Mouse (Mus musculus) intestine, embryonic 16.5 days (tissue): ENCODE data around the gene Mup4. TPM values are rescaled to one million over a fixed set of nuclear protein-coding genes. Genes with fewer than 3 reads are reported as not detected.
"Not testable (repeated sequence)": the region's sequence is repeated elsewhere in the genome, so short reads cannot be mapped to it uniquely, and the experiment has no call there.

Source experiments
- ATAC-seq: fragments of 200-750 bp; cut with Nextera tagmentation; 2 replicates; pipeline ENCODE4 v1.8.0; 2017; ENCODE audit warnings: moderate TSS enrichment, moderate library complexity
- H3K27ac ChIP-seq: fragments of 300-500 bp; sonication (generic); 2 replicates; pipeline ENCODE4 v1.5.1; 2014; ENCODE audit warnings: mild to moderate bottlenecking, low read length
- H3K27me3 ChIP-seq: fragments of 300-500 bp; sonication (generic); replicated peaks from 2 replicates; pipeline ENCODE4 v1.6.1; 2014; ENCODE audit warnings: low read length, control low read depth, mixed read lengths; ENCODE audit not compliant: control insufficient read depth, insufficient read depth
- H3K36me3 ChIP-seq: fragments of 300-500 bp; sonication (generic); 2 replicates; pipeline ENCODE4 v1.6.1; 2014; ENCODE audit warnings: low read length, control low read depth; ENCODE audit not compliant: control insufficient read depth, insufficient read depth
- H3K4me1 ChIP-seq: fragments of 300-500 bp; sonication (generic); 2 replicates; pipeline ENCODE4 v1.6.1; 2014; ENCODE audit warnings: low read length, control low read depth, mixed read lengths; ENCODE audit not compliant: control insufficient read depth, insufficient read depth
- H3K4me2 ChIP-seq: fragments of 300-500 bp; sonication (generic); 2 replicates; pipeline ENCODE4 v1.6.1; 2014; ENCODE audit warnings: low read depth, low read length, control low read depth
- H3K4me3 ChIP-seq: fragments of 300-500 bp; sonication (generic); 2 replicates; pipeline ENCODE4 v1.5.1; 2014; ENCODE audit warnings: mild to moderate bottlenecking, low read length
- H3K9ac ChIP-seq: fragments of 300-500 bp; sonication (generic); 2 replicates; pipeline ENCODE4 v1.6.1; 2014; ENCODE audit warnings: low read depth, low read length
- H3K9me3 ChIP-seq: fragments of 300-500 bp; sonication (generic); 2 replicates; pipeline ENCODE4 v1.6.1; 2016; ENCODE audit warnings: low read length, control low read depth; ENCODE audit not compliant: control insufficient read depth
- WGBS: fragments of 180-500 bp; shearing (Covaris S2); extraction: QIAGEN DNeasy Blood & Tissue Kit; methylation state at CpG from one replicate; pipeline ENCODE4 v1.1.7; 2014; 5-methylcytosine and 5-hydroxymethylcytosine counted together
- polyA plus RNA-seq: library from polyadenylated mRNA; unstranded; fragments of >200 nt; fragmentation: Nextera tagmentation; extraction: Ambion mirVana; gene quantifications from 2 replicates; pipeline ENCODE4 v1.2.1, GENCODE M21; 2015

Gene Mup4
- polyA plus RNA-seq = not detected in 2 replicates

- no peak for ATAC-seq
- H3K9ac ChIP-seq = no peak within 1 kb of the TSS
- H3K4me2 ChIP-seq = no peak within 1 kb of the TSS
- H3K4me1 ChIP-seq = no peaks in the 10 kb centered on the region
- H3K36me3 ChIP-seq = no peaks in the 10 kb centered on the region
- H3K4me3 ChIP-seq = no peak within 1 kb of the TSS
- no peaks in the 10 kb centered on the region for H3K9me3 ChIP-seq
- no peak within 1 kb of the TSS for H3K27ac ChIP-seq
- no peaks in the 10 kb centered on the region for H3K27me3 ChIP-seq
- WGBS = 78% methylated on average over 3 of the region's 3 CpGs
Observed at GRCm38 (mm10) chr4:59960610-59961009, at the start of gene Mup4. Gene Mup4 (minus strand): TSS chr4:59960710.

- not testable (repeated sequence) for H3K27ac ChIP-seq, H3K4me2 ChIP-seq, ATAC-seq, H3K9me3 ChIP-seq, H3K36me3 ChIP-seq, H3K4me1 ChIP-seq, H3K4me3 ChIP-seq, H3K27me3 ChIP-seq, H3K9ac ChIP-seq
Observed at GRCm38 (mm10) chr4:59997894-59998293, 37.4 kb upstream of the Mup4 start.

- no peak within 1 kb of the TSS for H3K27ac ChIP-seq
- no peak within 1 kb of the TSS for H3K4me3 ChIP-seq
- H3K9ac ChIP-seq = no peak within 1 kb of the TSS
- 56% methylated on average over 3 of the region's 3 CpGs for WGBS
- no peaks in the 10 kb centered on the region for H3K27me3 ChIP-seq
- no peaks in the 10 kb centered on the region for H3K36me3 ChIP-seq
- H3K9me3 ChIP-seq = no peaks in the 10 kb centered on the region
- H3K4me2 ChIP-seq = no peak within 1 kb of the TSS
- H3K4me1 ChIP-seq = no peaks in the 10 kb centered on the region
- no peak for ATAC-seq
Observed at GRCm38 (mm10) chr4:59963405-59964344, 3.2 kb upstream of the Mup4 start, which contains the start of gene Mup6. Gene Mup6 (plus strand): TSS chr4:59964294.

GRCm38 (mm10) chr4:59937543-59937942, 23.0 kb downstream of the Mup4 start:
- H3K27me3 ChIP-seq = no peaks in the 10 kb centered on the region
- peak; percentile 50; the same call in 1 of the 2 replicates for ATAC-seq
- H3K4me2 ChIP-seq = no peak overlapping the region
- no peaks in the 10 kb centered on the region for H3K4me1 ChIP-seq
- no peaks in the 10 kb centered on the region for H3K9me3 ChIP-seq
- 67% methylated on average over 2 of the region's 2 CpGs for WGBS
- H3K27ac ChIP-seq = no peak overlapping the region
- H3K9ac ChIP-seq = no peak overlapping the region
- H3K4me3 ChIP-seq = no peak overlapping the region
- H3K36me3 ChIP-seq = no peaks in the 10 kb centered on the region

- Histone ChIP-seq H3K4me1 (no peaks in the 10 kb centered on the region), H3K36me3 (no peaks in the 10 kb centered on the region), H3K4me3 (no peak overlapping the region), H3K9me3 (no peaks in the 10 kb centered on the region), H3K4me2 (no peak overlapping the region), H3K27ac (no peak overlapping the region), H3K27me3 (no peaks in the 10 kb centered on the region; the same call in 1 of the 2 replicates), H3K9ac (no peak overlapping the region)
- WGBS = 53% methylated on average over 6 of the region's 6 CpGs
- ATAC-seq = peak; percentile 68
Observed at GRCm38 (mm10) chr4:59932505-59933281, 27.8 kb downstream of the Mup4 start.

- Histone ChIP-seq H3K9me3 (no peaks in the 10 kb centered on the region), H3K9ac (no peak overlapping the region), H3K4me3 (no peak overlapping the region), H3K27ac (no peak overlapping the region), H3K4me1 (no peaks in the 10 kb centered on the region), H3K36me3 (no peaks in the 10 kb centered on the region), H3K27me3 (no peaks in the 10 kb centered on the region; the same call in 1 of the 2 replicates), H3K4me2 (no peak overlapping the region)
- ATAC-seq = peak; percentile 40; the same call in 1 of the 2 replicates
- 25% methylated on average over 6 of the region's 6 CpGs for WGBS
Observed at GRCm38 (mm10) chr4:59928347-59928746, 32.2 kb downstream of the Mup4 start.

GRCm38 (mm10) chr4:59927666-59928065, 32.8 kb downstream of the Mup4 start:
- H3K4me2 ChIP-seq = no peak overlapping the region
- no peak overlapping the region for H3K9ac ChIP-seq
- ATAC-seq = no peak
- 77% methylated on average over 3 of the region's 3 CpGs for WGBS
- H3K27ac ChIP-seq = no peak overlapping the region
- H3K9me3 ChIP-seq = no peaks in the 10 kb centered on the region
- H3K4me1 ChIP-seq = no peaks in the 10 kb centered on the region
- H3K27me3 ChIP-seq = no peaks in the 10 kb centered on the region; the same call in 1 of the 2 replicates
- no peaks in the 10 kb centered on the region for H3K36me3 ChIP-seq
- no peak overlapping the region for H3K4me3 ChIP-seq

- no peak overlapping the region for H3K4me3 ChIP-seq
- no peak overlapping the region for H3K9ac ChIP-seq
- H3K27ac ChIP-seq = no peak overlapping the region
Observed at GRCm38 (mm10) chr4:59925082-59925481, 35.4 kb downstream of the Mup4 start.

GRCm38 (mm10) chr4:59917966-59918365, 42.5 kb downstream of the Mup4 start:
- 88% methylated on average over 3 of the region's 3 CpGs for WGBS
- Histone ChIP-seq H3K36me3 (no peaks in the 10 kb centered on the region), H3K27ac (no peak overlapping the region), H3K9me3 (no peaks in the 10 kb centered on the region), H3K4me2 (no peak overlapping the region), H3K27me3 (no peaks in the 10 kb centered on the region; the same call in 1 of the 2 replicates), H3K4me1 (no peaks in the 10 kb centered on the region), H3K4me3 (no peak overlapping the region), H3K9ac (no peak overlapping the region)
- no peak for ATAC-seq

More at GRCm38 (mm10) chr4:59925082-59925481, 35.4 kb downstream of the Mup4 start:
- H3K36me3 ChIP-seq = no peaks in the 10 kb centered on the region
- no peak for ATAC-seq
- H3K27me3 ChIP-seq = no peaks in the 10 kb centered on the region; the same call in 1 of the 2 replicates
- 88% methylated on average over 9 of the region's 9 CpGs for WGBS
- H3K4me1 ChIP-seq = no peaks in the 10 kb centered on the region
- no peak overlapping the region for H3K4me2 ChIP-seq
- H3K9me3 ChIP-seq = no peaks in the 10 kb centered on the region
